Mouse (Mus musculus) naive thymus-derived CD4-positive, alpha-beta T cell, adult 5 months (primary cell): ENCODE measurements around the gene Dnajb7. TPM values are rescaled to one million over a fixed set of nuclear protein-coding genes. Genes with fewer than 3 reads are reported as not detected.

ENCODE experiments used
- polyA plus RNA-seq: library from polyadenylated mRNA; unstranded; fragments of 100-300 nt; shearing (Covaris generic); gene quantifications from one replicate; pipeline ENCODE4 v1.2.1, GENCODE M21; 2017

Dnajb7 gene
- polyA plus RNA-seq = 0.76 TPM

GRCm38 (mm10) chr15:81408199-81408598, at the start of gene Dnajb7:
Gene Dnajb7 (minus strand): TSS chr15:81408299.

DNA sequence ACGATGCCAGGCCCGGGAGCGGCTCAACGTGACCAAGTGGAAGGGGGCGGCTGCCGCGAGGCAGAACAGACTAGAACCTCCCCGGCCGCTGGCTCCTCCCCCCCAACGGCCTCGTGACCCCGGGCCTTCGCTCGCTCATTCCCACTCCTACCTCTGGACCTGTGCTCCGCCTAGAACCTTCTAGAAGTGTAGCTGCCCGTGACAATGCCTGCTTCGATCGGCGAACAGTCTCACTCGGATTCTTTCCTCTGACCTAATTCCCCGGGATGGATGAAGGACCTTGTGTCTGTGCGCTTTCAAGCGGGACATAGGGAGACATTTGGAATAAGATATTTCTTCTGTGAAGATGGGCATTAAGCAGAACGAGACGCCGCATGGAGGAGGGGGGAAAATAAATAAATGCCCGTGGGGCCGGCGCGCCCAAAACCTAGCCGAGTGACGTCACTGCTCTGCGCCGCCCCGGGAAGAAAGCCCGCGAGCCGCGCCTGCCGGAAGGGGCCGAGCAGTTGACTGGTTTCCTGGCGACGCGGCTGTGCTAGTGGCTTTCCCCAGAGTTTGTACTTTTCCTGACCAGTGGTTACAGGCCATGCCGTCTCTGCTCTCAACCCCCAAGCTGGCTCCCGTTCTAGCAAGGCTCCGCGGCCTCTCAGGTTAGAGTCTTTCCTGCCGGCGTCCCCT, 8.3 kb downstream of the Dnajb7 start, which contains the start of the genes St13 and Xpnpep3:
TSS of gene St13 (minus strand) at position 440 of the 678 bp plus-strand sequence.
TSS of gene Xpnpep3 (plus strand) at position 501 of the 678 bp plus-strand sequence.

GRCm38 (mm10) chr15:81360345-81361021, 47.6 kb downstream of the Dnajb7 start, which contains the start of gene Slc25a17:
Gene Slc25a17 (minus strand): TSS chr15:81360812.

Other genes with a start within 250 kb of the Dnajb7 start
- 108 TPM for gene Mrtfa, start 217.5 kb downstream of the Dnajb7 start, polyA plus RNA-seq
- gene Mchr1, start 172.8 kb downstream of the Dnajb7 start, polyA plus RNA-seq = not detected
- 49.7 TPM for gene Slc25a17, start 47.5 kb downstream of the Dnajb7 start, polyA plus RNA-seq
- 107 TPM for gene St13, start 8.2 kb downstream of the Dnajb7 start, polyA plus RNA-seq
- gene Xpnpep3, start 8.2 kb downstream of the Dnajb7 start, polyA plus RNA-seq = 9.6 TPM
- gene Rbx1, start 58.0 kb upstream of the Dnajb7 start, polyA plus RNA-seq = 278 TPM
- 54.2 TPM for gene Ep300, start 177.1 kb upstream of the Dnajb7 start, polyA plus RNA-seq